Mouse (Mus musculus): ENCODE results near the gene D8Ertd738e. TPM values are rescaled to one million over a fixed set of nuclear protein-coding genes. Genes with fewer than 3 reads are reported as not detected.

The D8Ertd738e gene
- polyA plus RNA-seq, 1 experiment from 2014 or later: 292 TPM

GRCm38 (mm10) chr8:84269950-84270773 lies 20.6 kb upstream of the D8Ertd738e start, which contains the start of gene Ccdc130:
Gene Ccdc130 (minus strand): TSS chr8:84270380.
- H3K4me1 ChIP-seq (replicated peaks): peaks cover 6% of the 10 kb centered on the region

GRCm38 (mm10) chr8:84261098-84261497 lies 11.6 kb upstream of the D8Ertd738e start:
- Histone ChIP-seq H3K36me3 (peaks cover 30% of the 10 kb centered on the region), H3K27me3 (replicated peaks) (no peaks in the 10 kb centered on the region), H3K4me2 (replicated peaks) (no peak overlapping the region), H3K4me1 (replicated peaks) (peaks cover 12% of the 10 kb centered on the region), H3K27ac (no peak overlapping the region), H3K4me3 (replicated peaks) (no peak overlapping the region), H3K9me3 (no peaks in the 10 kb centered on the region), H3K9ac (no peak overlapping the region)
- ATAC-seq: no peak
- WGBS: 93% methylated on average over 4 of the region's 4 CpGs

More at GRCm38 (mm10) chr8:84269950-84270773, 20.6 kb upstream of the D8Ertd738e start, which contains the start of gene Ccdc130:
- peak; percentile 100 for ATAC-seq
- WGBS: under 1% methylated on average over 44 of the region's 44 CpGs
- Histone ChIP-seq H3K4me2 (replicated peaks) (peak within 1 kb of the TSS; percentile 76), H3K27me3 (replicated peaks) (no peaks in the 10 kb centered on the region), H3K4me3 (replicated peaks) (peak within 1 kb of the TSS; percentile 70), H3K9me3 (no peaks in the 10 kb centered on the region), H3K27ac (peak within 1 kb of the TSS; percentile 37; the same call in 1 of the 2 replicates), H3K36me3 (0 out of 2 replicates have a peak, but pooled peaks cover 3% of the 10 kb centered on the region), H3K9ac (peak within 1 kb of the TSS; percentile 59)

- peak within 1 kb of the TSS; percentile 93 for H3K4me2 ChIP-seq (replicated peaks)
- H3K4me3 ChIP-seq (replicated peaks): peak within 1 kb of the TSS; percentile 89
- WGBS: under 1% methylated on average over 64 of the region's 64 CpGs
- peak within 1 kb of the TSS; percentile 94 for H3K27ac ChIP-seq
- peak; percentile 94 for ATAC-seq
- peak within 1 kb of the TSS; percentile 75 for H3K9ac ChIP-seq
- H3K27me3 ChIP-seq (replicated peaks): no peaks in the 10 kb centered on the region
- H3K9me3 ChIP-seq: no peaks in the 10 kb centered on the region
- H3K36me3 ChIP-seq: peaks cover 35% of the 10 kb centered on the region
- H3K4me1 ChIP-seq (replicated peaks): peaks cover 15% of the 10 kb centered on the region
These were observed 7.5 kb upstream of the D8Ertd738e start, which contains the start of gene Mri1 for GRCm38 (mm10) chr8:84256822-84257610. Gene Mri1 (minus strand): TSS chr8:84257326.

- Histone ChIP-seq H3K27me3 (replicated peaks) (no peaks in the 10 kb centered on the region), H3K4me2 (replicated peaks) (peak overlapping the region; percentile 93), H3K4me3 (replicated peaks) (peak overlapping the region; percentile 89), H3K9me3 (no peaks in the 10 kb centered on the region), H3K9ac (peak overlapping the region; percentile 75), H3K36me3 (peaks cover 39% of the 10 kb centered on the region), H3K4me1 (replicated peaks) (peaks cover 15% of the 10 kb centered on the region), H3K27ac (peak overlapping the region; percentile 94)
- peak; percentile 68 for ATAC-seq
- WGBS: 12% methylated on average over 6 of the region's 6 CpGs
These were observed 6.9 kb upstream of the D8Ertd738e start for GRCm38 (mm10) chr8:84256458-84256821.

GRCm38 (mm10) chr8:84255858-84256257 lies 6.3 kb upstream of the D8Ertd738e start:
- Histone ChIP-seq H3K36me3 (peaks cover 43% of the 10 kb centered on the region), H3K4me3 (replicated peaks) (peak overlapping the region; percentile 89), H3K9ac (peak overlapping the region; percentile 75), H3K9me3 (no peaks in the 10 kb centered on the region), H3K4me2 (replicated peaks) (peak overlapping the region; percentile 93), H3K27ac (0 out of 2 replicates have a peak overlapping the region, but pooled peaks have one; percentile 94), H3K4me1 (replicated peaks) (peaks cover 15% of the 10 kb centered on the region), H3K27me3 (replicated peaks) (no peaks in the 10 kb centered on the region)
- no peak for ATAC-seq
- WGBS: 84% methylated on average over 3 of the region's 3 CpGs

- Histone ChIP-seq H3K27me3 (replicated peaks) (no peaks in the 10 kb centered on the region), H3K9me3 (no peaks in the 10 kb centered on the region), H3K4me2 (replicated peaks) (no peak overlapping the region), H3K27ac (no peak overlapping the region), H3K9ac (0 out of 2 replicates have a peak overlapping the region, but pooled peaks have one; percentile 5), H3K4me1 (replicated peaks) (peaks cover 4% of the 10 kb centered on the region), H3K4me3 (replicated peaks) (no peak overlapping the region), H3K36me3 (peaks cover 22% of the 10 kb centered on the region)
- no peak for ATAC-seq
- 65% methylated on average over 2 of the region's 2 CpGs for WGBS
These were observed 7.7 kb downstream of the D8Ertd738e start for GRCm38 (mm10) chr8:84241821-84242220.

GRCm38 (mm10) chr8:84241167-84241566 lies 8.4 kb downstream of the D8Ertd738e start:
- peaks cover 5% of the 10 kb centered on the region for H3K4me1 ChIP-seq (replicated peaks)
- WGBS: 60% methylated on average over 6 of the region's 6 CpGs
- ATAC-seq: no peak
- 0 out of 2 replicates have a peak overlapping the region, but pooled peaks have one; percentile 5 for H3K9ac ChIP-seq
- H3K27me3 ChIP-seq (replicated peaks): no peaks in the 10 kb centered on the region
- no peak overlapping the region for H3K27ac ChIP-seq
- H3K9me3 ChIP-seq: no peaks in the 10 kb centered on the region
- no peak overlapping the region for H3K4me3 ChIP-seq (replicated peaks)
- no peak overlapping the region for H3K4me2 ChIP-seq (replicated peaks)
- peaks cover 15% of the 10 kb centered on the region for H3K36me3 ChIP-seq

GRCm38 (mm10) chr8:84237542-84238229 lies 11.8 kb downstream of the D8Ertd738e start:
- Histone ChIP-seq H3K4me2 (replicated peaks) (peak overlapping the region; percentile 75), H3K4me1 (replicated peaks) (peaks cover 15% of the 10 kb centered on the region), H3K4me3 (replicated peaks) (peak overlapping the region; percentile 64), H3K9me3 (no peaks in the 10 kb centered on the region), H3K36me3 (no peaks in the 10 kb centered on the region), H3K9ac (peak overlapping the region; percentile 64), H3K27ac (peak overlapping the region; percentile 78), H3K27me3 (replicated peaks) (no peaks in the 10 kb centered on the region)
- ATAC-seq: peak; percentile 7; the same call in 1 of the 2 replicates
- 16% methylated on average over 19 of the region's 19 CpGs for WGBS

GRCm38 (mm10) chr8:84236998-84237473 lies 12.5 kb downstream of the D8Ertd738e start, which contains the start of gene Zswim4:
Gene Zswim4 (minus strand): TSS chr8:84237055.
- Histone ChIP-seq H3K9ac (peak within 1 kb of the TSS; percentile 83), H3K27ac (peak within 1 kb of the TSS; percentile 78), H3K4me1 (replicated peaks) (peaks cover 15% of the 10 kb centered on the region), H3K36me3 (no peaks in the 10 kb centered on the region), H3K27me3 (replicated peaks) (no peaks in the 10 kb centered on the region), H3K4me3 (replicated peaks) (peak within 1 kb of the TSS; percentile 77), H3K9me3 (no peaks in the 10 kb centered on the region), H3K4me2 (replicated peaks) (peak within 1 kb of the TSS; percentile 75)
- 0% methylated on average over 35 of the region's 35 CpGs for WGBS
- peak; percentile 99 for ATAC-seq

GRCm38 (mm10) chr8:84236410-84236997 lies 13.0 kb downstream of the D8Ertd738e start:
- Histone ChIP-seq H3K9me3 (no peaks in the 10 kb centered on the region), H3K9ac (peak overlapping the region; percentile 83), H3K4me1 (replicated peaks) (peaks cover 15% of the 10 kb centered on the region), H3K27me3 (replicated peaks) (no peaks in the 10 kb centered on the region), H3K4me2 (replicated peaks) (peak overlapping the region; percentile 72), H3K27ac (peak overlapping the region; percentile 11), H3K36me3 (no peaks in the 10 kb centered on the region), H3K4me3 (replicated peaks) (peak overlapping the region; percentile 77)
- no peak; the same call in none of the 2 replicates for ATAC-seq
- WGBS: under 1% methylated on average over 29 of the region's 30 CpGs
